Mouse (Mus musculus) ES-E14 (cell line): Measurements from ENCODE around the gene Chn2. TPM values are rescaled to one million over a fixed set of nuclear protein-coding genes. Genes with fewer than 3 reads are reported as not detected.

Source experiments
- DNase-seq: peaks from one replicate; pipeline ENCODE4 v3.0.0-alpha.2; 2013; ENCODE audit warnings: low read depth, low spot score
- H3K27ac ChIP-seq: 2 replicates; pipeline ENCODE4 v1.5.1; 2012; ENCODE audit warnings: low read depth, mild to moderate bottlenecking, low read length, moderate library complexity, mixed read lengths; ENCODE audit not compliant: poor library complexity, insufficient read depth, severe bottlenecking
- H3K36me3 ChIP-seq: 2 replicates; pipeline ENCODE4 v1.6.1; 2012; ENCODE audit warnings: mild to moderate bottlenecking, low read length, moderate library complexity, mixed read lengths; ENCODE audit not compliant: control insufficient read depth, poor library complexity, insufficient read depth, severe bottlenecking
- H3K4me1 ChIP-seq, 2 experiments: fragments of 150-350 bp in 1 of 2; sonication (generic) in 1 of 2; 2 replicates each; pipeline ENCODE4 v1.6.1; 2012; ENCODE audit warnings: low read length in 2 of 2, mild to moderate bottlenecking in 1 of 2, mixed read lengths in 1 of 2; ENCODE audit not compliant: control insufficient read depth in 2 of 2, insufficient read depth in 2 of 2, poor library complexity in 1 of 2
- H3K4me3 ChIP-seq, 2 experiments: fragments of 150-350 bp in 1 of 2; sonication (generic) in 1 of 2; 2 replicates each; pipeline ENCODE4 v1.5.1; 2012; ENCODE audit warnings: low read length in 2 of 2, low read depth in 1 of 2, mild to moderate bottlenecking in 1 of 2, mixed read lengths in 1 of 2; ENCODE audit not compliant: insufficient read depth in 1 of 2, poor library complexity in 1 of 2, severe bottlenecking in 1 of 2
- H3K9ac ChIP-seq: 2 replicates; pipeline ENCODE4 v1.6.1; 2012; ENCODE audit warnings: low read depth, mild to moderate bottlenecking, low read length, mixed read lengths; ENCODE audit not compliant: poor library complexity, insufficient read depth, severe bottlenecking
- H3K9me3 ChIP-seq: fragments of 150-350 bp; sonication (generic); 2 replicates; pipeline ENCODE4 v1.6.1; 2012; ENCODE audit warnings: low read depth, mild to moderate bottlenecking, low read length; ENCODE audit not compliant: control insufficient read depth, insufficient read depth
- CHD2 ChIP-seq: IDR thresholded peaks from 2 replicates; pipeline ENCODE4 v1.6.1; 2014; ENCODE audit warnings: mild to moderate bottlenecking, low read depth, low read length, inconsistent platforms
- HCFC1 ChIP-seq: IDR thresholded peaks from 2 replicates; pipeline ENCODE4 v1.6.1; 2012; ENCODE audit warnings: low read length, inconsistent platforms, borderline replicate concordance; ENCODE audit not compliant: insufficient read depth
- MAFK ChIP-seq: IDR thresholded peaks from 2 replicates; pipeline ENCODE4 v1.6.1; 2014; ENCODE audit warnings: mild to moderate bottlenecking, low read depth, low read length, inconsistent platforms; ENCODE audit not compliant: insufficient read depth
- ZC3H11A ChIP-seq: IDR thresholded peaks from 2 replicates; pipeline ENCODE4 v1.6.1; 2012; ENCODE audit warnings: low read depth, mild to moderate bottlenecking, inconsistent platforms, low read length, borderline replicate concordance
- ZNF384 ChIP-seq: IDR thresholded peaks from 2 replicates; pipeline ENCODE4 v1.6.1; 2012; ENCODE audit warnings: low read depth, low read length, inconsistent platforms
- in situ Hi-C, 2 experiments: fragments of 600-800 bp; cut with MboI; formaldehyde crosslinking; loops; one replicate each; pipeline ENCODE4 v1.15.1; 2025; ENCODE audit warnings: low sequenced_read_pairs in 2 of 2, inconsistent platforms in 1 of 2; ENCODE audit not compliant: unreplicated experiment in 2 of 2
- total RNA-seq: library from RNA; depleted of rRNA; stranded (reverse); fragments of 300-350 nt; gene quantifications from 2 replicates; pipeline ENCODE4 v1.2.3, GENCODE M21; 2012

Gene Chn2
- total RNA-seq, 1 experiment = 7.1 TPM

DNA sequence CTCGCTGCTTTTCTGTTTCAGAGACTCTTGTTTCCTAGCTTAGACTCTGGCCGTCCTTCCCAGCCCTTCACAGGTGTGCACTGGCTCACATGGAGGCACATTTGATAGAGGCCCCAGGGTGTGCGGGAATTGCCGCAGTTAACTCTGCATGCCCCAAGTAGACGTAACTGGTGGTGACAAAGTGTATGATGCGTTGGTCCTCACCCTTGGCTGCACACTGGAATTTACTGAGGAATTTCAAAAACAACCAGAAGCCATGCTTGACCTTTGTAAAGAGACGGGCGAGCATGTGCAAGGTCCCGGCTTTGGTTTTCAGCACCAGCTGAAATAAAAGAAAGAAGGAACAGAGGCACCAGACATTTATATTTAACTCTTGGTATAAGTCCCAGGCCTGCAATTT is 189.1 kb downstream of the Chn2 start:
- Histone ChIP-seq H3K4me3 (no peak overlapping the region), H3K36me3 (no peaks in the 10 kb centered on the region), H3K9me3 (no peaks in the 10 kb centered on the region), H3K4me1 (peaks cover 0 to 3% of the 10 kb centered on the region in 2 experiments; a peak in 1 of 4 replicates), H3K27ac (no peak overlapping the region), H3K9ac (no peak overlapping the region)
- in situ Hi-C loops = loop anchor here (5.0 to 25.0 kb wide), 3 partner anchors 264 to 466 kb away; no protein-coding TSS in a partner anchor
- DNase-seq = no peak
- no peak for TF ChIP-seq CHD2
- no peak for TF ChIP-seq ZNF384
- no peak for TF ChIP-seq MAFK
- TF ChIP-seq ZC3H11A = no peak
- no peak for TF ChIP-seq HCFC1

GRCm38 (mm10) chr6:54228874-54229273 is 189.5 kb downstream of the Chn2 start:
- Histone ChIP-seq H3K9ac (no peak overlapping the region), H3K4me3 (no peak overlapping the region), H3K9me3 (no peaks in the 10 kb centered on the region), H3K27ac (no peak overlapping the region), H3K36me3 (no peaks in the 10 kb centered on the region), H3K4me1 (peaks cover 0 to 3% of the 10 kb centered on the region in 2 experiments; a peak in 1 of 4 replicates)
- in situ Hi-C loops = loop anchor here (5.0 to 25.0 kb wide), 3 partner anchors 264 to 467 kb away; no protein-coding TSS in a partner anchor
- DNase-seq = peak; percentile 36
- TF ChIP-seq MAFK (no peak), ZC3H11A (peak; percentile 89), CHD2 (no peak), ZNF384 (0 out of 2 replicates have a peak, but pooled peaks have one; percentile 33), HCFC1 (no peak)

DNA sequence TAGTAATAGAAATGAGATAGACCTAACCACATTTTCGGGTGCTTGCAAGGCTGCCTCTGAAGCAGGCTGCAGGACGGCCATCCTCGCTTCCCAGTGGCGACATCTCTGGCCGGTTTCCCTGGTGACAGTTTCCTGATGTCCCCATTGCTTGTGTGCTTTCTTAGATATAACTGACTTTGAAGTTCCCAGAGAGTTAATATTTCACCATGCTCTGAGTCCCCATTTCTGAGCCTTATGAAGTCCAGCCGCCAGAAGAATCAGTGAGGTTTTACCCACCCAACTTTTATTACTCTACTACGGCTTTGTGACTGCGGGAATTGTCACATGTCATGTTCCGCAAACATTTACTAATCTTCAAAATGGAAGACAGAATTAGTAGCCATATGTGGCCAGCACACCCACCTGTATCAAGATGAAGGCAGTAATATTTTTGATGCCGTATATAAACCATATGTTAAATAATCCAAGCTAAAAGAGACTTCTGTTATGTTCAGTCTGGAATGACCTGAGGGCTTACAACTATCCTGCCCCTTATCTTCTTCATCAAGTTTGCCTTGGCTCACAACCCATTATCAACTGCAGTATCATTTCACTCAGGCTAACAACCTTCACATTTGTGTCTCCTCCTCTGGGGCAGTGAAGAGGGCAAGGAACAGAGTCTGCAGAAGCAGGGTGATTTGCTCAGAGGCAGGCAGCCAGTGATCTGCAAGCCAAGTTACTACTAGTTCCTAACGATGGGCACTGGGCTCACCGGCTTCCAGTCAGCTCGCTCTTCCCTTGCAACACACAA is 192.6 kb downstream of the Chn2 start:
- Histone ChIP-seq H3K9ac (no peak overlapping the region), H3K4me1 (no peaks in the 10 kb centered on the region), H3K4me3 (no peak overlapping the region), H3K36me3 (no peaks in the 10 kb centered on the region), H3K9me3 (no peaks in the 10 kb centered on the region), H3K27ac (no peak overlapping the region)
- DNase-seq = no peak
- TF ChIP-seq HCFC1 (no peak), CHD2 (no peak), ZNF384 (no peak), ZC3H11A (no peak), MAFK (no peak)
- in situ Hi-C loops = loop anchor here in 1 of 2 experiments (25.0 kb wide), 1 partner anchor 470 kb away; no protein-coding TSS in a partner anchor

DNA sequence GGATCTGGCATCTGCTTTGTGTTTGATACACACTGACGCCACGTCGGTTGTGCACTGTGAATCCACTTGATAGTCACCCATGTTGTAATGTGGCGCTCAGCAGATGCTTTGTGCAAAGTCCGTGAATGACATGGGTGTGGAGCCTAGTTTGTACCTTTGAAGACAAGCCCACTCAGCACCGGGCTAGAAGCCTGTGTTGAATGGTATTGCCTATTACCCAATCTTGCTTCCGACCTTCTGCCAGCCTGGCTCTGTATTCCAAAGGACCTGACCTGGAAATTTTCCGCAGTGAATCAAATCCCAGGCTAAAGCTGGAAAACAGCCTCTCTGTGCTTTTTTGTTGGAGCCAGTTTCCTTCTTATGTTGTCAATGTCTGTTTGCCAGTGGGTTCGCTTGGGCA is 197.1 kb downstream of the Chn2 start:
- in situ Hi-C loops = loop anchor here in 1 of 2 experiments (25.0 kb wide), 1 partner anchor 474 kb away; no protein-coding TSS in a partner anchor
- no peak for DNase-seq
- TF ChIP-seq CHD2 (no peak), MAFK (no peak), ZNF384 (no peak), ZC3H11A (no peak), HCFC1 (no peak)
- Histone ChIP-seq H3K9ac (no peak overlapping the region), H3K9me3 (no peaks in the 10 kb centered on the region), H3K27ac (no peak overlapping the region), H3K4me1 (no peaks in the 10 kb centered on the region), H3K36me3 (no peaks in the 10 kb centered on the region), H3K4me3 (no peak overlapping the region)
